Mouse (Mus musculus) thymus, adult 2 months (tissue): Measurements from ENCODE around the gene Gtf3a.

Source experiments
- CTCF ChIP-seq: fragments of 200-500 bp; IDR thresholded peaks from 2 replicates; pipeline ENCODE4 v1.5.1; 2012; ENCODE audit warnings: mild to moderate bottlenecking, control low read depth, low read length, moderate library complexity, borderline replicate concordance; ENCODE audit not compliant: control insufficient read depth, poor library complexity, insufficient read depth; ENCODE audit errors: extremely low read depth
- POLR2A ChIP-seq: fragments of 200-500 bp; IDR thresholded peaks from 2 replicates; pipeline ENCODE4 v1.6.1; 2012; ENCODE audit warnings: mild to moderate bottlenecking, low read length, control low read depth, moderate library complexity; ENCODE audit not compliant: control insufficient read depth, poor library complexity, insufficient read depth; ENCODE audit errors: extremely low read depth

GRCm38 (mm10) chr5:146968695-146969393 is 20.4 kb downstream of the Gtf3a start:
- no peak for TF ChIP-seq CTCF
- TF ChIP-seq POLR2A = no peak
